Mouse (Mus musculus) regulatory T cell (primary cell): ENCODE measurements around the gene 9530077C05Rik.

ENCODE experiments used
- in situ Hi-C: fragments of 300-600 bp; cut with MboI, MseI; formaldehyde crosslinking; loops from one replicate; pipeline ENCODE4 v1.15.1; 2025; ENCODE audit warnings: high pct_unique_total_duplicates

Gene 9530077C05Rik

GRCm38 (mm10) chr9:22457142-22457835 is 46.0 kb downstream of the 9530077C05Rik start:
- in situ Hi-C loops, result no loop called here

GRCm38 (mm10) chr9:22461946-22462345 is 50.6 kb downstream of the 9530077C05Rik start:
- in situ Hi-C loops, result no loop called here

GRCm38 (mm10) chr9:22466212-22466611 is 54.9 kb downstream of the 9530077C05Rik start:
- in situ Hi-C loops, result no loop called here

GRCm38 (mm10) chr9:22467371-22468169 is 56.3 kb downstream of the 9530077C05Rik start:
- in situ Hi-C loops, result no loop called here

- in situ Hi-C loops, result no loop called here
Observed at GRCm38 (mm10) chr9:22468170-22468898, 57.0 kb downstream of the 9530077C05Rik start.

DNA sequence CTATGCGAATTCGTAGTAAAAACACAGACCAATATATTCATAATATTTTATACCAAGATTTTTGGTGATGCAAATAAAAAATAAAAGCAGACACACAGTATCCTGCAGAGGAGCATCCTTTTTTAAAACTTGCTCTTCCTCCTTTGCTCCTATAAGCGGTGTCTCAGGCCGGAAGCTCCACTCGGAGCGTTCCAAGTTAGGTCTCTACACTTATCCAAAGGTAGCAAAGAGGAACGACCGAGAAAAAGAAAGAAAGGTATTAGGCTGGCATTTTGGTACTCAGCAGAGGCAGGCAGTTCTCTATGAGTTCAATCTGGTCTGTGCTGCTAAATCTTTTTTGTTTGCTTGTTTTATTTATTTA is 57.6 kb downstream of the 9530077C05Rik start:
- in situ Hi-C loops, result no loop called here

GRCm38 (mm10) chr9:22469643-22470042 is 58.3 kb downstream of the 9530077C05Rik start, which contains the start of gene Rp9:
Gene Rp9, minus strand, starts transcription at chr9:22469743.
- in situ Hi-C loops, result loop anchor here (5.0 kb wide), 1 partner anchor 57 kb away; the partner anchor contains the start of gene 9530077C05Rik

- in situ Hi-C loops, result no loop called here
Observed at GRCm38 (mm10) chr9:22475424-22475868, 64.1 kb downstream of the 9530077C05Rik start, which contains the start of gene Bbs9. Gene Bbs9, plus strand, starts transcription at chr9:22475715.

- in situ Hi-C loops, result no loop called here
Observed at GRCm38 (mm10) chr9:22476265-22476664, 65.0 kb downstream of the 9530077C05Rik start.

DNA sequence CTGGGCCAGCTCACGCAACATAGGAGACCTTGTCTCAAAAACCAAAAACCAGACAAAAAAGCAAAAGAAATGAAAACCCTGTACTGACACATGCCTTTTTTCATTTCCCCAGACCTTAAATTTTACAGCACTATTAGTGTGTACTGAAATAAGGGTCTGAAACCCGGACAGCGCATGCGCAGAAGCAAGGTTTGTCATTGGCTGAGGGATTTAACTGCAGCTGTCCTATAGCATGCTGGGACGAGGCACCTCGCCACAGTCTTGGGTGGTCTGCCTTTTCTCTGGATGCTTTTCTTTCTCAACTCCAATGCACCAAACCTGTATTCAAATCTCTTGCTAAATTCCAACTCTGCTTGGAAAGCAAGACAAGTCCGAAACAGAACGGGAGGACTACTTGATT is 67.6 kb downstream of the 9530077C05Rik start:
- in situ Hi-C loops, result no loop called here

DNA sequence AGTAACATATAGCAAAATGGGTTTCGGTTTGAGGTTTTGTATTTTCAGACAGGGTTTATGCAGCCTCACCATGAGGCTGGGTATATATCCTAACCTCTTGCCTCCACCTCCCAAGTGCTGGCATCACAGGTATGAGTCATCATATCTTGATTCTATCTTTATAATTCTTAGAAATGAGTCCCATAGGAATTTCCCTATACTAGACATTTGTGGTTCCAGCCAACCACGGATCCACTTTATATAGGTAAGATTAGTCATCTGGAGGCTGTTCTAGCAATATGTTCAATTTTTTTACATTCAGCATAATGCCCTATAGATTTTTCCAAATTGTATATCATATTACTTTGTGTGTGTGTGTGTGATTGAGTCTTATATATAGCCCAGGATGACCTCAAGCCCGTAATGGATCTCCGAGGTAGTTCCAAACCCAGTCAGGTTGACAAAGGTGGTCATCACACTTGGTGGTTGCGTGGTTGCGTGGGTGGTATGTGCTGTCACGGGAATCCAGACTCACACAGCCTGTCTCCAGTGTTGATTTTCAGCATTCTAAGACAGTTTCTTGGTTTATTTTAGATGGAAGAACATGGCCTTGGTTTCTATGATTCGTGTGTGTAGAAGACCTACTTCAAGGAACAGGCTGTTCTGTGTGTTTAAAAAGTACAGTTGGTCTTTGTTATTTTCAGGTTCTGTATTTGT is 72.7 kb downstream of the 9530077C05Rik start:
- in situ Hi-C loops, result no loop called here

- in situ Hi-C loops, result no loop called here
Observed at GRCm38 (mm10) chr9:22484562-22485308, 73.4 kb downstream of the 9530077C05Rik start.

DNA sequence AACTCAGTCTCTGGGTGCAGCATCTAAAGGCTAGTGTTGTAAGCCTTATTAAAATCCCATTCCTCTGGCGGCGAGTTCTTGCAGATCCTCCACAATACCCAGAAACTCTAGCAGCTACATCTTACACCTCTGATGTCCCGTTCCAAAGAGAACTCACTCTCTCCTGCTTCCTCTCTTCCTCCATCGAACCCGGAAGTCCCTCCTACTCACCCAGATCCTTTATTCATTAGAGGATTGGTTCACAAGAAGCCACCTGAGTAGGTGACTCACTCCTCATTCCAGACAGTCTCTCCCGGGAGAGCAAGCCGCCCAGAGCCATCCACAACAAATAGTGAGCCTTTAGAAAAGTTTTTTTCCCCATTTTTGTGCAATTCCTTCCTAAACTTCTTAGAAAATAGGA is 74.9 kb downstream of the 9530077C05Rik start:
- in situ Hi-C loops, result no loop called here

DNA sequence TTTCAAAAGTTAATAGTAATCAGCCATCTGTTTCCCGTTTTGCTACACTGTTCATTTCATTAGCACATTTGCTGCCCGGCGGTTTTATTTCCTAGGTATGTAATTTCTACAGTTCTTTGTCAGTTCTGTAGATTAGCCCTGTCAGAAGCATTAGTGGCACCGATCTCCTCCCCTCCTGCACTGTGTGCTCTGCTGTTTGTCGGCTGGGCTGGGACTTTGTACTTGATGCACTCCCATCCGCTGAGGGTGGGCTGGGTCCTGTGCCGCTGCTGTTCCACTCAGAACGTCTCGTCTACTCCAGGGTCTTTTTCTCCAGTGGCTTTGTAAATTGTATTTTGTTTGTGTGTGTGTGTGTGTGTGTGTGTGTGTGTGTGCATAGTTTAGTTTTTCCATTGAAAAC is 77.7 kb downstream of the 9530077C05Rik start:
- in situ Hi-C loops, result no loop called here
